Mouse (Mus musculus): ENCODE data around the gene Panx2.

Gene Panx2

DNA sequence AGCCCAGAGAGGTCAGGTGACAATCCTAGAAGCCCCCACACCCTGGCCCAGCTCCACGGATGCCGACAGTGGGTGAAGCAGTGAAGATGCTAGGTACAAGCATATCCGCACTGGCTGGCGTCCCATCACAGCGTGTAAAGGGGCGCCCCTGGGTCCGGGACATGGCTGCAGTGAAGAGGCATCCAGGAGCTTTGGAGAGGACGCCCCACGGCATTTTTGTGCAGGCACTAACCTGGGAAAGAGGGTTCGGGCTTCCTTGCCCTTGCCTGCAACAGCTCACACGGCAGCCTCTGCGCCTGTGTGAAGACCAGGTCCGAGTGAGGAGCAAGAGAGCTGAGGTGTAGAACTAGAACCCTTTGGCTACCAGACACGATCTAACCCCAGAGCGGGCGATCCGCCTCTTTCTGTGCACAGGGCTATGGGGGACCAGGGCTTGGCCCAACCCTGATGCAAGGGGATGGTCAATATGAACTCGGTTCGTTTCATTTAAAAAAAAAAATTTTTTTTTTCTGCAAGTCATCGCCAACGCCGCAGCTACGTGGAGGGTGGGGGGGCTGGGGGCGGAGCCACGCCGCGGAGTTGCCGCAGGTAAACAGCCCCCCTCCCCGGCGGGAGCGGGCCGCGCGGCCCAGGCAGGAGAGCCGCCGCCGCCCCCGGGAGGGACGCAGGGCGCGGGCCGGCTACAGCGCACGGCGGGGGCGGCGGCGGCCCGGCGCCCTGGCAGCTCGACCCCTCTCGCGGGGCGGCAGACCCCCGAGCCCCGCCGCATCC, at the start of gene Panx2:
Panx2 (plus strand) TSS at position 574 of the 771 bp plus-strand sequence.
- TF ChIP-seq GATA4 (IDR thresholded peaks at IDR 0.05; ENCODE audit: insufficient replicate concordance, low read length): no peak

DNA sequence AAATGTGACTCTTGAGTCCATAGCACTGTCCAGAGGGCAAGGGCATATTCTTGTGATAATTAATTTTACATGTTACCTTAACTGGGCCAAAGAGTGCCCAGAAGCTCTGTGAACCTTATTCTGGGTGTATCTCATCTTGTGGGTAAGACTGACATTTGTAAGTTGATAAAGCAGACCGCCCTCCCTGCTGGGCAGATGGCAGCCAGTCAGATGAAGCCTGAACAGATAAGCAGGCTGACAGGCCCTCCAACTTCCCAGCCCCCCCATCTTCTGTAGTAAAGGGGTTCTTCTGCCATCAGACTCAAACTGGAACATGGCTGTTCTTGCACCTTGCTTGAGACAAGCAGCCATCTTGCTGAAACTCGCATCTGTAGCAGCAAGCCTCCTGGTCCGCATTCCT, 42.8 kb upstream of the Panx2 start:
- no peak for TF ChIP-seq GATA4 (IDR thresholded peaks at IDR 0.05; ENCODE audit: insufficient replicate concordance, low read length)

DNA sequence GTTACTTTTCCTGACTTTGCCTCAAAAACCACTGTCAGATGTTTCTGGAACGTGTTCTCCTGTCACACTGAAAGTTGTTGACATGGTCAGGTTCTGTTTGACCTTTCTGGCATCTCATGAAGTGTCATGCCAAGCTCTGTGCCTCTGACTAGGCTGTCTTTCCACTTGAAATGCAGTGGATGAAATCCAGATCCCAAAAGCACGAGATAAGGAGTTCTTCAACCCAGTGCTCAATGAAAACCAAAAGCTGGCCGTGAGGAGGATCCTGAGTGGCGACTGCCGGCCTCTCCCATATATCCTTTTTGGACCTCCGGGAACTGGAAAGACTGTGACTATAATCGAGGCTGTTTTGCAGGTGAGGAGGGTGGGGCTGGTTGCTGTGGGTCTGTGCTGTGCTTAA, 39.4 kb upstream of the Panx2 start:
- no peak for TF ChIP-seq GATA4 (IDR thresholded peaks at IDR 0.05; ENCODE audit: insufficient replicate concordance, low read length)

DNA sequence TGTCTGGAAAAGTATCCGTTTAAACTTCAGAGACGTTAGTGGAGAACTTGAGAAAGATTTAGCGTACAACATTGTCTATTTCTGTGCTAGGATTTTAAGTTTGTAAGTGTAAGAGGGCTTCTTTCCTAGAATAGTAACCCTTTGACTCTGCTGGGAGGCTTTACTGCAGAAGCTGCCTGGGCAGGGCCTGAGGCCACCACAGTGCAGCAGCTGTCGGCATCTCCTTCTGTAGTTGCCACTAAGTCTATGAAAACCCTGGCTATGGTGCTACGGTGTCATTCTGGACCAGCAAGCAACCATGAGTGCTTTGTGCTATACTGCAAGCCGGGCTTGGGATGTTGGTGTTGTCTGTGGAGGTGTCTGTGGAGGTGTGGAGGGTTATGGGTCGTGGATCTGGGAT, 39.0 kb upstream of the Panx2 start:
- TF ChIP-seq GATA4 (IDR thresholded peaks at IDR 0.05; ENCODE audit: insufficient replicate concordance, low read length): no peak

- no peak for TF ChIP-seq GATA4 (IDR thresholded peaks at IDR 0.05; ENCODE audit: insufficient replicate concordance, low read length)
Observed at GRCm38 (mm10) chr15:89044381-89044780, 15.2 kb upstream of the Panx2 start.

GRCm38 (mm10) chr15:89046356-89046755, 13.2 kb upstream of the Panx2 start:
- no peak for TF ChIP-seq GATA4 (IDR thresholded peaks at IDR 0.05; ENCODE audit: insufficient replicate concordance, low read length)

DNA sequence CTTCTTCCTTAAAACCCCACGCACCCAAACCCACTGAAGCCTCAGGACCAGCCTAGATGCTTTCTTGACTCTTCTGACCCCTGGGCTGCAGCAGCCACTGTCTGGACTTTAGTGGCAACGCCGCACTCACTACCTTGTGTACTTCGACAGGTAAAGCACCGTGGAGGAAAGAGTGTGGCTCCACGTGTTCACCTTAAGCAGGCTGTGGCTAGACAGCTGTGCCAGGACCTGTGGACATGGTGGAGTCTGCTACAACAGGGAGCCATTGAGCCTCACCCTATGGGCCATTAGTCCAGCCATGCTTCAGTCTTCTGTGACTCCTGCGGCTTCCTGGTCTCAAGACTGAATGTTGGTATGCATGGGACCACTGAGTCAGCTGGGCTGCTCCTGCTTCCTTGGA, 4.9 kb upstream of the Panx2 start:
- TF ChIP-seq GATA4 (IDR thresholded peaks at IDR 0.05; ENCODE audit: insufficient replicate concordance, low read length): no peak

DNA sequence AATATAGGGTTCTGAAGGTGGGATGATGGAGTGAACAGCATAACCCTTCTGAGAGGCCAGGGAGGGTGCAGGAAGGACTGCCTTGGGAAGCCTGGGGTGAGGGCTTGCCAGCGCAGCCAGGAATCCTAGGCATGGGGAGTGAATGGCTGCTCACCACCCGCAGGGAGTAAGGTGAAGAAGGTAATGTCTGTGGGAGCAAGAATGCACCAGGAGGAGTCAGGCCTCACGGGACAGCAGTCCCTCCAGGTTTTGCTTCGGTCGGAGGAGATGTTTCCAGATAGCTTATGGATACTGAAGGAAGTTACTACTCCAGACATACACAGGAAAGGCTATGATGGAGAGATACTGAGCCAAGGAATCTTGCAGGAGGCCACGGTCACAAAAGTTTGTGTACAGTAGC, 798 bp upstream of the Panx2 start:
- TF ChIP-seq GATA4 (IDR thresholded peaks at IDR 0.05; ENCODE audit: insufficient replicate concordance, low read length): no peak

DNA sequence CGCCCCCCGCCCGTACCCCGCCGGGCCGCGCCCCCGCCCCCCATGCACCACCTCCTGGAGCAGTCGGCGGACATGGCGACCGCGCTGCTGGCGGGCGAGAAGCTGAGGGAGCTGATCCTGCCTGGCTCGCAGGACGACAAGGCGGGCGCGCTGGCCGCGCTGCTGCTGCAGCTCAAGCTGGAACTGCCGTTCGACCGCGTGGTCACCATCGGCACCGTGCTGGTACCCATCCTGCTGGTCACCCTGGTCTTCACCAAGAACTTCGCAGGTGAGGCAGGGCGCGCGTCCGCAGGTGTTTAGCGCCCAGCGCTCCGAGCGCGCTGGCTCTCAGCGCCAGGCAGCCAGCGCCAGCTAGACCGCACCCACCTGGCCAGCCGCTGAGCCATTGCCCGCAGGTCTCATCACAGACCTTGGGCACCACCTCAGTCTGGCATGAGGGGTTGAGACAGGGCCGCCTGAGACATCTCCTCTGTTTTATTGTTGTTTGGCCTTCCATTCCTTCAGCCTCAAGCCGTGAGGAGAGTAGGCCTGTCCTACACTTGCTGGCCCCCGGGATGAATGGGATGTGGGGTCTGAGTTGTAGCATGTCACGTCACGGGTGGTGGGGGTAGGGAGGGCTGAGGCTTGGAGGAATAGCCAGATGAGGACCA, 623 bp downstream of the Panx2 start:
- no peak for TF ChIP-seq GATA4 (IDR thresholded peaks at IDR 0.05; ENCODE audit: insufficient replicate concordance, low read length)

- no peak for TF ChIP-seq GATA4 (IDR thresholded peaks at IDR 0.05; ENCODE audit: insufficient replicate concordance, low read length)
Observed at GRCm38 (mm10) chr15:89060811-89061460, 1.4 kb downstream of the Panx2 start.

DNA sequence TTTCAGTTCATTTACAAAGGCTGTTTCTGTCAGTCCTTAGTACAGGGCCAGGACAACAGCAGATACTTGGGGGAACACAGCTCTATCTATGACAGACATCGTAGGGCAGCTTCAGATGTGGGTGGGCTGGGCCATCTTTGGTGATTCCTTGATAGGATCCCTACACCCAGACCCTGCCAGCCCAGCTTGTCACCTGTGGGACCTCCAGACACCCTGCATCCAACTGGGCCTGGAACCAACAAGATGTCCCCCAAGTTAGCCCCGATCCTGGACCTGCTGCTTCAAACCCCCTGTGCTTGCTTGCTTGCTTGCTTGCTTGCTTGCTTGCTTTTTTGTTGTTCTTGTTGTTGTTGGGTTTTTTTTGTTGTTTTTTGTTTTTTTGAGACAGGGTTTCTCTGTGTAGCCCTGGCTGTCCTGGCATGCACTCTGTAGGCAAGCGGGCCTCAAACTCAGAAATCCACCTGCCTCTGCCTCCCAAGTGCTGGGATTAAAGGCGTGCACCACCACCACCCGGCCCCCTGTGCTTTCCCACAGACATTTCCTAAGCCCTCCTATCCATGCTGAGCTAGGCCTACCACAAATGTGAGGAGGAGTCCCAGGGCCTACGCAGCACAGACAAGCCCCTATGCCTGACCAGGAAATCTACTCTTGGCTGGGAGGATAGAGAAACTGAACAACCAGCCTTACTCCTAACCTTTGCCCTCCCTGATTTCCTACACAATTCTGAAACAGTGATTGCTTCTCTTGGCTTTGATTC, 2.4 kb downstream of the Panx2 start:
- no peak for TF ChIP-seq GATA4 (IDR thresholded peaks at IDR 0.05; ENCODE audit: insufficient replicate concordance, low read length)

DNA sequence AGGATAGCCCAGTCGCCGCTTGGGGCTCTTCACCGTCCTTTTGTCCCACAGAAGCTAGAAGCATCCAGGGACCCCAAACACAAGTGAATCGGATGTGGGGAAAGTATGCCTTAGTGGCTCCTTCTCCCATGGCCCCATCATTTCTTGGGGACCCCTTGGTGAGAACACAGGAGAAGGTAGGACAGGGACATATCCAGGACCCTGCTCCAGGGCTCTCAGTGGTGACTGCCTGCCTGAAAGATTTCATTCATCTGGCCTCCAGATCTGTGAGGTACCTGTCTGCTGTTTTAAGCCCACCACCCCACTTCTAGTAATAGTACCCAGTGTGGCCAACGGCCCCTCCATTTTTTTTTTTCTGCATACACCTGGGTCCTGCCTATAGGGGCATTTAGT, 3.0 kb downstream of the Panx2 start:
- TF ChIP-seq GATA4 (IDR thresholded peaks at IDR 0.05; ENCODE audit: insufficient replicate concordance, low read length): no peak

- TF ChIP-seq GATA4 (IDR thresholded peaks at IDR 0.05; ENCODE audit: insufficient replicate concordance, low read length): no peak
Observed at GRCm38 (mm10) chr15:89063001-89063400, 3.5 kb downstream of the Panx2 start.

DNA sequence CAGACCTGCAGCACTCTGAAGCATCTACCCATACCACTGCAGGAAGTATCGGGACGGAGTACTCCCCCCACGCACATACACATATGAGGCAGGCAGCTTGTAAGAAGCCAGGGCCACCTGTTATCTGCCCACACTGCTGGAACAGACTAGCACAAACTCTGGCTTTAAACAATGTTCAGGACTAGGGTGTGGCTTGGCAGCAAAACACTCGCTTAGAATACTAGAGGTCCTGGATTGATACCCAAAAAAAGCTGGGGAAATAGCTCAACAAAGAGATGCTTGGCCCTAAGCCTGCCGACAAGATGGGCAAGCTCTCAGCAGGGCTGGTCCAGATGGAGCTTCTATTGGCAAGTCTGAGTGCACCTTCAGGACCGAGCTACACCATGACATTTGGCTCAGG, 4.0 kb downstream of the Panx2 start:
- no peak for TF ChIP-seq GATA4 (IDR thresholded peaks at IDR 0.05; ENCODE audit: insufficient replicate concordance, low read length)

DNA sequence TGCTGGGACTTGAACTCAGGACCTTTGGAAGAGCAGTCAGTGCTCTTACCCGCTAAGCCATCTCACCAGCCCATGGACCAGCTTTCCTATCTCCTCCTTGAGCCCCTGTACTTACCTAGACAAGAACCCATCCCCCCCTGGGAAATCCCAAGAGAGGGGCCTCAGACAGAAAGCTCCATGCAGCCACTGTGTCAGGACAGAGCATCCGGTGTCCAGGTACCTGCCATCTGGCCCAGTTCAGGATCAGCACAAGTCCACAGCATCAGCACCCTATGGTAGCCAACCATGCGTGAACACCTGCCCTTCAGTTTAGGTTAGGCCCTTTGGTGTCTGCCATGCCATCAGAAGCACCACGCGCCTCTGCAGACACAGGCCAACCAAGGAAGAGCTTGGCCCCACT, 5.4 kb downstream of the Panx2 start:
- TF ChIP-seq GATA4 (IDR thresholded peaks at IDR 0.05; ENCODE audit: insufficient replicate concordance, low read length): no peak

Measured in liver, adult (tissue).